Mouse (Mus musculus) embryonic facial prominence, embryonic 11.5 days (tissue): Measurements from ENCODE around the gene Ano1. TPM values are rescaled to one million over a fixed set of nuclear protein-coding genes. Genes with fewer than 3 reads are reported as not detected.

Experiments
- ATAC-seq: fragments of 200-750 bp; cut with Nextera tagmentation; replicated peaks from 2 replicates; pipeline ENCODE4 v1.8.0; 2017; ENCODE audit warnings: low read depth; ENCODE audit not compliant: insufficient number of reproducible peaks, low FRiP score, low TSS enrichment
- DNase-seq: peaks from one replicate; pipeline ENCODE4 v3.0.0-alpha.2; 2015; ENCODE audit warnings: low spot score
- H3K27ac ChIP-seq: fragments of 300-500 bp; sonication (generic); replicated peaks from 2 replicates; pipeline ENCODE4 v1.5.1; 2014; ENCODE audit warnings: mild to moderate bottlenecking, low read depth, low read length, control low read depth
- H3K27me3 ChIP-seq: fragments of 300-500 bp; sonication (generic); 2 replicates; pipeline ENCODE4 v1.6.1; 2014; ENCODE audit warnings: mild to moderate bottlenecking, low read length, moderate library complexity, mixed read lengths; ENCODE audit not compliant: control insufficient read depth, insufficient read depth
- H3K36me3 ChIP-seq: fragments of 300-500 bp; sonication (generic); replicated peaks from 2 replicates; pipeline ENCODE4 v1.6.1; 2014; ENCODE audit warnings: low read depth, mild to moderate bottlenecking, low read length, moderate library complexity, mixed read lengths; ENCODE audit not compliant: control insufficient read depth, insufficient read depth
- H3K4me1 ChIP-seq: fragments of 300-500 bp; sonication (generic); 2 replicates; pipeline ENCODE4 v1.6.1; 2014; ENCODE audit warnings: low read length, mixed read lengths; ENCODE audit not compliant: control insufficient read depth, insufficient read depth
- H3K4me2 ChIP-seq: fragments of 300-500 bp; sonication (generic); 2 replicates; pipeline ENCODE4 v1.6.1; 2014; ENCODE audit warnings: low read depth, mild to moderate bottlenecking, control low read depth, low read length, moderate library complexity
- H3K4me3 ChIP-seq: fragments of 300-500 bp; sonication (generic); 2 replicates; pipeline ENCODE4 v1.5.1; 2014; ENCODE audit warnings: low read depth, low read length, control low read depth
- H3K9ac ChIP-seq: fragments of 300-500 bp; sonication (generic); replicated peaks from 2 replicates; pipeline ENCODE4 v1.6.1; 2014; ENCODE audit warnings: mild to moderate bottlenecking, control low read depth, low read length
- H3K9me3 ChIP-seq: fragments of 300-500 bp; sonication (generic); replicated peaks from 2 replicates; pipeline ENCODE4 v1.6.1; 2016; ENCODE audit warnings: mild to moderate bottlenecking, low read length, inconsistent platforms, mixed read lengths; ENCODE audit not compliant: control insufficient read depth
- WGBS: fragments of 180-500 bp; shearing (Covaris S2); extraction: QIAGEN DNeasy Blood & Tissue Kit; methylation state at CpG from one replicate; pipeline ENCODE4 v1.1.7; 2014; 5-methylcytosine and 5-hydroxymethylcytosine counted together
- polyA plus RNA-seq: library from polyadenylated mRNA; unstranded; fragments of >200 nt; fragmentation: Nextera tagmentation; extraction: Ambion mirVana; gene quantifications from 2 replicates; pipeline ENCODE4 v1.2.1, GENCODE M21; 2014

Gene Ano1
- polyA plus RNA-seq, 1 experiment from 2014 or later: 10.0 TPM

DNA sequence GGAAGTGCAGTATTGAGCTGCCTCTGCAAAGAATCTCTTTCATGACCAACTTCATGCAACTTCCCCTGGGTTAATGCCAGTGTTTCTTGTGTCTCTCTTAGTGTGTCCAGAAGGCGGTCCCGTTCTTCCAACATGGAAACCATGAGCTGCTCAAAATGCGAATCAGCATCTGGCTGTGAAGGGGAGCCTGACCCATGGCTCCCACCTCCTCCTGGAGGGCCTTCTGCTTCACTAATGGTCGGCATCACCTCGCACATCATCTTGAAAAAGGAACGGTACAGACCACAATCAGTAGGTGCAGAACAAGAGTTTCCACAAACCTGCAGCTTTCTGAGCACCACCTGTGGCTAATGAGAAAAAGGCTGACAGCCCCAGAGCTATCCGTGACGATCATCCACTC, 199.5 kb downstream of the Ano1 start:
- Histone ChIP-seq H3K27me3 (no peaks in the 10 kb centered on the region), H3K9me3 (no peaks in the 10 kb centered on the region), H3K4me1 (peaks cover 7% of the 10 kb centered on the region; the same call in 1 of the 2 replicates), H3K4me3 (peak overlapping the region; percentile 98; the same call in 1 of the 2 replicates), H3K27ac (no peak overlapping the region), H3K36me3 (no peaks in the 10 kb centered on the region), H3K9ac (no peak overlapping the region; the same call in 1 of the 2 replicates), H3K4me2 (peak overlapping the region; percentile 71; the same call in 1 of the 2 replicates)
- no peak for DNase-seq
- ATAC-seq: no peak
- WGBS: 86% methylated on average over 8 of the region's 8 CpGs

DNA sequence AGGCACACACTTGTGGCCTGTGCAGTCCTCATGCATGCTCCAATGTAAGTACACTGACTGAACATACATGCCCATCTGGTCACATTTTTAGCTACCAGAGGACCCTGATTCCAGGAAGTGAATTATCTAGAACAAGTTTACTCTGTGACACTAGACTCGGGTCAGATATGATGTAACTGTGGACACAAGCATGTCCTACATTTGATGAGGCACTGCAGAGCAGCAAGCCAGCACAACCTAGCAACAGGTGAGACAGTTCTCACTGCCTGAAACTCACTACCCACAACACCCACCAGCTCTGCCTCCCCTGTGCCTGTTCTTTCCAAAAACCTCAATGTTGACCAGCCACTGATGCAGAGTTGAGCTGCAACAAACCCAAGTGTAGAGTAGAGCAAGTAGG, 201.0 kb downstream of the Ano1 start:
- Histone ChIP-seq H3K27me3 (no peaks in the 10 kb centered on the region), H3K4me2 (no peak overlapping the region), H3K9me3 (no peaks in the 10 kb centered on the region), H3K4me3 (no peak overlapping the region), H3K4me1 (peaks cover 7% of the 10 kb centered on the region; the same call in 1 of the 2 replicates), H3K9ac (no peak overlapping the region), H3K27ac (no peak overlapping the region), H3K36me3 (no peaks in the 10 kb centered on the region; the same call in 1 of the 2 replicates)
- WGBS: 78% methylated on average over 1 of the region's 1 CpGs
- no peak for ATAC-seq
- DNase-seq: no peak

DNA sequence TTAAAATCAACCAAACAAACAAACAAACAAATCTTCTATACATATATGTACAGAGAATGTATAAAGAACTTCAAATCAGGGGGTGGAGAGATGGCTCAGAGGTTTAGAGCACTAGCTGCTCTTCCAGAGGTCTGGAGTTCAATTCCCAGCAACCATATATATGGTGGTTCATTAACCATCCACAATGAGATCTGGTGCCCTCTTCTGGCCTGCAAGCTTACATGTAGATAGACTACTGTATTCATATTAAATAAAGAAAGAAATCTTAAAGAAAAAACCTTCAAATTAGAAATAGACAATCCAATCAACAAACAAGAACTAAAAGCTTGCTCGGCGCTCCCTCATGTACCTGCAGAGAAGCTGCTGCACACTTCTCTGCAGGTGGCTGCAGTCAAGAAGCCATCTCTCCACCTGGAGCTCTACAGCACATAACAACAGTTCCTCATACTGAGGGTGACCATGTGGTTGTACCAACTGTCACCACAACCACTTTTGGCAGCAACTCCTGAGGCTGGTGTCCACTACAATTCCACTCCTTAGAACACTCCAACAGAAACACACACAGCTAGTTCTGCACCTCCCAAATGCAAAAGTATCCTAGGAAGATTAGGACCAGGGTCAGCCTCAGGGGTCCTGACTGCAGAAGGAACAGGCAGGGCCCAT, 201.7 kb downstream of the Ano1 start:
- Histone ChIP-seq H3K27ac (no peak overlapping the region), H3K4me2 (no peak overlapping the region), H3K27me3 (no peaks in the 10 kb centered on the region), H3K4me3 (no peak overlapping the region), H3K4me1 (peaks cover 7% of the 10 kb centered on the region; the same call in 1 of the 2 replicates), H3K36me3 (no peaks in the 10 kb centered on the region; the same call in 1 of the 2 replicates), H3K9me3 (no peaks in the 10 kb centered on the region), H3K9ac (no peak overlapping the region)
- ATAC-seq: no peak
- DNase-seq: no peak
- WGBS: 95% methylated on average over 2 of the region's 2 CpGs

- Histone ChIP-seq H3K27me3 (no peaks in the 10 kb centered on the region), H3K9me3 (no peaks in the 10 kb centered on the region), H3K36me3 (no peaks in the 10 kb centered on the region; the same call in 1 of the 2 replicates), H3K4me2 (no peak overlapping the region), H3K9ac (no peak overlapping the region), H3K27ac (no peak overlapping the region), H3K4me3 (no peak overlapping the region), H3K4me1 (no peaks in the 10 kb centered on the region)
- ATAC-seq (no peak), DNase-seq (no peak)
- 90% methylated on average over 3 of the region's 3 CpGs for WGBS
These were observed 206.5 kb downstream of the Ano1 start for GRCm38 (mm10) chr7:144545231-144545630.

DNA sequence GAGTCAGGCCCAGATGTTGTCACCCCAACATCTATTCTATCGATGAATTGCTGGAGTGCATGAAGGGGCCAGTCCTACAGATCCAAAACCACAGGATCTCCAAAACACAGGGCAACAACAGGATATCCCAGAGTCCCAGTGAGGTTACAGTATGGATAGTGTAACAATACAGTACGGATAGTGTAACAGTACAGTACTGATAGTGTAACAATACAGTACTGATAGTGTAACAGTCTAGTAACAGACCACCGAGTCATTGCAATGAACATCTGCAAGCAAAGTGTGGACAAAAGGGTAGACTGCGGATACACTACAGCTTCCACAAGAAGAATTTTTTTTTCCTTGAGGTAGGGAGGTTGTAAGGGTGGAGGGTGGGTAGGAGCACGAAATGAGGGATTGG, 210.4 kb downstream of the Ano1 start:
- no peak overlapping the region for H3K9ac ChIP-seq
- no peak overlapping the region for H3K4me3 ChIP-seq
- 92% methylated on average over 5 of the region's 5 CpGs for WGBS
- H3K36me3 ChIP-seq: no peaks in the 10 kb centered on the region
- no peaks in the 10 kb centered on the region for H3K9me3 ChIP-seq
- ATAC-seq (no peak), DNase-seq (no peak)
- H3K4me1 ChIP-seq: no peaks in the 10 kb centered on the region
- H3K27ac ChIP-seq: no peak overlapping the region
- H3K27me3 ChIP-seq: no peaks in the 10 kb centered on the region
- H3K4me2 ChIP-seq: no peak overlapping the region

DNA sequence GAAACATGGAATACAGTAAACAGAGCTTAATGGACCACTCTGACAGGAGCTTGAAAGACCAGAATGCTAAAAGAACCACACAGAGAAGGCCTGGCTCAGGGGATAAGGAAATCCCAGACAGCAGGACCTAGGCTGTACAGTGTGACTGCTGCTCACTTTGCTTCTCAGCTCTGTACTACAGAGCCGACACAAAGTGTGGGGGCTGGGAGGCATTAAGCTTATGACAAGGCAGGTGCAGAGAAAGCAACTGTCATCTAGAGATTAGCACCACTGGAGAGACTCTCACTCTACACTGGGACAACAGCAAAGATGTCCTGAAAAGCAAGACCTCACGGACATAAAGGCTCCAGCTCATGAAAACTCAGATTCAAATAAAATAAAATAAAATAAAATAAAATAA, 212.6 kb downstream of the Ano1 start:
- no peak overlapping the region for H3K9ac ChIP-seq
- 75% methylated on average over 2 of the region's 2 CpGs for WGBS
- no peak overlapping the region for H3K4me2 ChIP-seq
- ATAC-seq (no peak), DNase-seq (no peak)
- no peaks in the 10 kb centered on the region for H3K36me3 ChIP-seq
- no peaks in the 10 kb centered on the region for H3K9me3 ChIP-seq
- no peak overlapping the region for H3K4me3 ChIP-seq
- H3K27ac ChIP-seq: no peak overlapping the region
- H3K27me3 ChIP-seq: no peaks in the 10 kb centered on the region
- no peaks in the 10 kb centered on the region for H3K4me1 ChIP-seq

Other genes starting within 250 kb of the Ano1 start
- 37.9 and 41.3 TPM in 2 replicates for gene Ppfia1, start 198.2 kb downstream of the Ano1 start, polyA plus RNA-seq
- gene Fadd, start 169.5 kb downstream of the Ano1 start, polyA plus RNA-seq: 10.6 and 11.2 TPM in 2 replicates
- 0.61 and 1.0 TPM in 2 replicates for gene Fgf3, start 86.1 kb upstream of the Ano1 start, polyA plus RNA-seq
- gene Fgf4, start 95.4 kb upstream of the Ano1 start, polyA plus RNA-seq: 0.07 TPM in 1 of 2 replicates, not detected in the other
- 25.4 and 29.1 TPM in 2 replicates for gene Fgf15, start 144.6 kb upstream of the Ano1 start, polyA plus RNA-seq
- 21.0 and 24.5 TPM in 2 replicates for gene LTO1, start 163.1 kb upstream of the Ano1 start, polyA plus RNA-seq
- 208 and 223 TPM in 2 replicates for gene Ccnd1, start 188.0 kb upstream of the Ano1 start, polyA plus RNA-seq